Mouse (Mus musculus) retina, postnatal 7 days (tissue): ENCODE data around the gene Enpp7.
A peak's percentile ranks its signal among the peaks of the same experiment; 100 is the strongest.

Source experiments
- DNase-seq: peaks from one replicate; pipeline ENCODE4 v3.0.0-alpha.2; 2012; ENCODE audit warnings: low read depth, low spot score

The Enpp7 gene

DNA sequence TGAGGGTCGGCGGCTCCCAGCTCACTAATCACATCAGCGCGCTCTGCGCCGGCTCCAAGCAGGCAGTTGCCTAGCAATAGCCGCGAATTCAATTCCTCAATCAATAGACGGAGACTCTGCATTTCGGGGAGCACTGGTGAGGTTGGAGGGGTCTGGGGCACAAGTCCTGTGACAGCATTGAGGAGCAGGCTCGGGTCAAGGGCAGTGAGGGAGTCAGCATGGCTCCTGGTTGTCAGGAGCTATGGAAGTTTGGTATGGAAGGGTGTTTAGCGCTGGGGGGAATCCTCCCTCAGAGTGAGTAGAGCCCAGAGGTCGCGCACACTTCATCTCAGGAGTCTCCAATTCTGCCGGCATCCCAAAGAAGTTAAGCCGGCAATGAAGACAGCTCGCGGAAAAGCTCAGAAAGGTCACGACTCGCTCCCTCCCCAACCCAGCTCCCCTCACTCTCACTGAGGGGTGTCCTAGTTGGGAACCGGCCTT is 47.7 kb downstream of the Enpp7 start:
- no peak for DNase-seq

DNA sequence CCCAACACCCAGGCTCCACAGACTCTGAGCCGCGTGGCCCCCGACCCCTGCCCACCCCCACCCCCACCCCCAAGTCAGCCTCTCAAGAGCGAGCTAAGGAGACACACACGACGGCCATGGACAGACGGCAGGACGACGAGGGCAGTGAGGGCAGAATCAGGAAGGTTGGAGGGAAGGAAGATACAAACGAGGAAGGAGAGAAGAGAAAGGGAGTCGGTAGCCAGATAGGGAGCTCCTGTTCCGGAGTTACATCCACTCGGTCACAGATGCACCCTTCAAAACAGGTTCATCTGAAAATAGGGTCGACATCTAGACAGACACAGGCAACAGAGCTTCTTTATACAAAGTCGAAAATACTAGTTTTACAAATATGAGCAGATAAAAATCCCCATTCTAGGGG is 48.5 kb downstream of the Enpp7 start:
- DNase-seq, result no peak

DNA sequence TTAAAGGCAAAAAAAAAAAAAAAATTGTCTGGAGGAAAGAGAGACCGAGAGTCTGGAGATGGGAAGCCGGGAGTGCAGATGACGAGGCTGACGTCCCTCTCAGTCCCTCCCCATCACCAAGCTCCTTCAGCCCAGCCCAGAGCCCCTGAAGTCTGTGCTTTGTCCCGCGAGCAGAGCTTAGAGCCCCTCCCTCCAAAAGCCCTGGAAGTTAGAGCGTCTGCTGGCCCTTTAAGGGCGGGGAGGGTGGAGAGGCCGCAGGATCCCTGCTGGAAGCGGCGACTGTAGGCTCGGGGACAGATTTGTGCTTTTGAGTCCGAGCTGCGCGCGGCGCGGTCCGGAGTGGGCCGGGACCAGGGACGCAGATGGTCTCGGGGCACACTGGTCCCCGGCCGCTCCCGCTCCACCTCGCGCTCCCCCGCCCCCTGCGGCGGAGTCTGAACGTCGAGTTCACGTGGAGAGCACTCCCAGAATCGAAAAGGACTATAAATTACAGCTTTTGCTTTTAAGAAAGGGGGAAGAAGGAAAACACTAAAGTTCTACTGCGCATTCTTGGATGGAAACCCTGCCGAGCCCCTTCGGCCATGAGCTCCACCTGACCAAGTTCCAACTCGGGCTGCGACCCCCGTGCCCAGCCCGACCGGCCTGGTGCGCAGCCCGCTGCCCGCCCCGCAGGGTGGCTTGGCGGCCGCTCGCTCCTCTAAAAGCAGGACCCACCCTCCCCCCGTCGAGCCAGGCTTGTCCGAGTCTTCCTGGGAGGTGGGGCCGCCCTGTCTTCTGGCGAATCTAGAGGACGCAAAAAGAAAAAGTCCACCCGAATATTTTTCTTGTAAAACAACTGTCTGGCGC is 49.2 kb downstream of the Enpp7 start:
- no peak for DNase-seq

DNA sequence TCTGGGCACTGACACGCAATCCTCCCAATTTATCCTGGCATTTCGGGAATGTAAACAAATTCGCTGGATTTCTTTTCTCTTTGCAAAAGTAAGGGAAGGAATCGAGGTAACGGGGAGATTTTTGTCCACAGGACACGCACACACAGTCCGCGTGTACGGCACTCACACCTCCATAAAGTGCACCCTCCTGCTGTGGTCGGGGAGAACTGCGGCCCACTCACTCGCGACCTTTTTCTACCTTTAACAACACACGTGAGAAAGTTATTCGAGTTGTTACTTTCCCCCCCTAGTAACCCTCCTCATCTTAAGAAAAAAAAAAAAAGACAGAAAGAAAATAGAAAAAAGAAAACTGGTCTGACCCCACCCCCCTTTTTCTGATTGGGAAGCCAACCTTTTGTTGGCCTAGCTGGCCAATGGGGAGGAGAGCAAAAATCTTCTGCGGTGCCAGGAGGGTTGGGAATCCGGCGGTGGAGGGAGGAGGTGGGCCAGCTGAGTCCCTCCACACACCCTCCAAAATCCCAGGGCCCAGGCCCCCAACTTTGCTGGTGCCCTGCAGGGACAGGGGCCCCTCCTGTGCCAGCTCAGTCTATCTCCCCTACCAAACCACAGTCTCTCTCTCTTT is 49.9 kb downstream of the Enpp7 start:
- DNase-seq, result no peak

- DNase-seq, result no peak
These were observed 50.9 kb downstream of the Enpp7 start for GRCm38 (mm10) chr11:119038744-119039484.

DNA sequence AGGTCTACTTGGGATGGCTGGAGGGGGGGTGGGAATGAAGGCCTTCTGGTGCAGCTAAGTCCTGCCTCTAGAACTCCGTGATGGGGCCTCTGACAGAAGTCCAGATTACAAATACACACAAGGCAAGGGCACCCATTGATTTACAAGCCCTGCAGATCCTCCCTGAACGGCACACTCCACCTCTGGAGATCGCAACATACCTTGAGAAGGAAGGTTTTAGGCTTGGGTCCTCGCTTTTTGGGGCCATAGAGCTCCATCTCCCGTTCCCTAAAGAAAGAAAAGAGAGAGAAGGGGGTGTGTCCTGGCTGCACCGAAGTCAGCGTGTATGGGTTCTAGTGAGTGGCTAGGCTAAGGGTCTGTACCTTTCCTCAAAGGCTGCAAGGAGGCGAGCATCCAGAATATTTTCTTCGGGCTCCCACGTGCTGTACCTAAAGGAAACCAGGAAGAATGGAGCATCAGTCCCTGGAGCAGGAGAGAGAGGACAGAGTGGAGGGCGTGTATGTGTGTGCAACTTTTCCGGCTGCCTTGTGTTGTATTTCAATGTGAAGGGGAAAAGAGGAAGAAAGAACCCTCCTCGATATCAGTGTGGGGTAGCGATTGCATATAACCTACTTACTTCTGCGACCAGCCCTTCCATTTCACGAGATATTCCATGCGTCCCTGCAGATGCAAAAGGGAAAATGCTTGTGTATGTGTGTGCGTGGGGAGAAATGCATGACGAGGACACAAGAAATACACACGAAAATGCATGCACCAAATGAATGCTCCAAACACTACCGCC is 51.9 kb downstream of the Enpp7 start:
- DNase-seq, result no peak

GRCm38 (mm10) chr11:119040600-119041324 is 52.8 kb downstream of the Enpp7 start, which contains the start of gene Cbx8:
Cbx8 (minus strand) TSS chr11:119040969.
- peak; percentile 99 for DNase-seq

- no peak for DNase-seq
These were observed 53.3 kb downstream of the Enpp7 start for GRCm38 (mm10) chr11:119041325-119041716.

DNA sequence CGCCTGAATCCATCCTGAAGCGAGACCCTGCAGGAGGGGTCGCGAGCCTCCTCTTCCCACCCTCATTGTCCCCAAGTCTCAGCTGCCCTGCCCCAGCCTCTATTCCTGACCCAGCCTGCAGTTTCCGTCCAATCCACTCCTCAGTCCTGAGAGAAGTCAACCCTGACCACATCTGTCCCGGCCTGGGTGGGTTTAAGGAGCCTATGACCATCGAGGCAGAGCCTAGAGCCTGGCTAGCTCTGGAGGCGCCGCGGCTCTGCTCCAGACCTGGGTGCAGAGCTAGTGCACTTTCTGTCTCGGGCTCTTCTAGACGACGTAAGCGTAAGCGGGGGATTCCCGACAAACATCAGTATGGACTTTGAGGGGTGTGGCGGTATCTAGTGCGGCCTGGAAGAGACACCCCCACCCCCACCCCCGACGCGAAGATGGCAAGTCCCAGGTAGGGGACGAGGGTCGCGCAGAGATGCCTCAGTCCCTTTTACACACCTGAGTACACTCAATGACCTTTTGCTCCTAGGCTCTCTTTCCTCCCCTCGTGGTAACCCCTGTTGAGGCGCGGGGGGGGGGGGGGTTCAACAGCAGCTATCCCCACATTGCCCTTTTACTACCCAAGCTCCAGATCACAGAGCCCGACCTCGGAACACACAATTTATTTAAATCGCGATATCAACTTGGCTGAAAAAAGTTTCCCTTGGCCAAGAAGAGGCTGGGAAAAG is 53.9 kb downstream of the Enpp7 start:
- no peak for DNase-seq
